Mouse (Mus musculus) intestine, embryonic 15.5 days (tissue): ENCODE data around the gene Atp1b2. TPM values are rescaled to one million over a fixed set of nuclear protein-coding genes. Genes with fewer than 3 reads are reported as not detected.

Experiments
- ATAC-seq: fragments of 200-750 bp; cut with Nextera tagmentation; 2 replicates; pipeline ENCODE4 v1.8.0; 2017; ENCODE audit warnings: moderate TSS enrichment, moderate library complexity
- H3K27ac ChIP-seq: fragments of 300-500 bp; sonication (generic); 2 replicates; pipeline ENCODE4 v1.5.1; 2015; ENCODE audit warnings: mild to moderate bottlenecking, inconsistent platforms
- H3K27me3 ChIP-seq: fragments of 300-500 bp; sonication (generic); replicated peaks from 2 replicates; pipeline ENCODE4 v1.6.1; 2015; ENCODE audit warnings: inconsistent platforms
- H3K36me3 ChIP-seq: fragments of 300-500 bp; sonication (generic); 2 replicates; pipeline ENCODE4 v1.6.1; 2015; ENCODE audit warnings: inconsistent platforms
- H3K4me1 ChIP-seq: fragments of 300-500 bp; sonication (generic); replicated peaks from 2 replicates; pipeline ENCODE4 v1.6.1; 2015; ENCODE audit warnings: inconsistent platforms
- H3K4me2 ChIP-seq: fragments of 300-500 bp; sonication (generic); replicated peaks from 2 replicates; pipeline ENCODE4 v1.6.1; 2015; ENCODE audit warnings: mild to moderate bottlenecking, inconsistent platforms
- H3K4me3 ChIP-seq: fragments of 300-500 bp; sonication (generic); replicated peaks from 2 replicates; pipeline ENCODE4 v1.5.1; 2015; ENCODE audit warnings: inconsistent platforms
- H3K9ac ChIP-seq: fragments of 300-500 bp; sonication (generic); 2 replicates; pipeline ENCODE4 v1.6.1; 2015; ENCODE audit warnings: inconsistent platforms
- H3K9me3 ChIP-seq: fragments of 300-500 bp; sonication (generic); 2 replicates; pipeline ENCODE4 v1.6.1; 2016; ENCODE audit warnings: inconsistent platforms
- WGBS: fragments of 180-500 bp; shearing (Covaris S2); methylation state at CpG from one replicate; pipeline ENCODE4 v1.1.7; 2015; 5-methylcytosine and 5-hydroxymethylcytosine counted together
- polyA plus RNA-seq: library from polyadenylated mRNA; unstranded; fragments of >200 nt; fragmentation: Nextera tagmentation; extraction: Ambion mirVana; gene quantifications from 2 replicates; pipeline ENCODE4 v1.2.1, GENCODE M21; 2015

Gene Atp1b2
- polyA plus RNA-seq, 1 experiment from 2014 or later, result 6.8 TPM

DNA sequence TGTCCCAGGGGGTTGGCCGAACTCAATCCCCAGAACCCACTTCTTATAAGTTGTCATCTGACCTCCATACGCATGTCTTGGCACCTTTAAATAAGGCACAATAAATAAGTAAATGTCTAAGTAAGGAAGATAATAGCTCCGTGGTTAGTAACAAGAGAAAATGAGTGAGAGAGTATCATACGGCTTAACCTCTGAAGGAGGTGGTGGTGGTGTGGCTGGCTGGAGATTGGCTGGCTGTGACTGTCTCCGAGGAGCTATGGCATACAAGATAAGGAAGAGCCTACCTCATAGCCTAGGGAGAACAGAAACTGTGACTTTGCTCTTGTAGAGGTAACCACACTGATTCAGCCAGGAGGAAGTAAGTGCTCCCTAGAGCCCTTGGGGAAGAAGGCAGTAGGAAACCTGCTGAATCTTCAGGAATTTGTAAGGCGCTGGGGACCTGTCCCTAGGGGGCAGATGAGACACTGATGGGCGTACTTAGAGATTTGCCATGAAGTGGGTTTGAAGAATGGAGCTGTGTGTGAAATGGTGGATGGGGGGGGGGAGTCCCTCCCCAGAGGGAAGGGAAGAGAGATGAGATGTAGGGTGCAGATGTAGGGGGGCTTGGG, 19.9 kb downstream of the Atp1b2 start:
- Histone ChIP-seq H3K27ac (no peak overlapping the region), H3K9me3 (no peaks in the 10 kb centered on the region), H3K4me3 (no peak overlapping the region), H3K36me3 (peaks cover 30% of the 10 kb centered on the region), H3K4me1 (peaks cover 13% of the 10 kb centered on the region), H3K27me3 (no peaks in the 10 kb centered on the region), H3K4me2 (no peak overlapping the region), H3K9ac (no peak overlapping the region)
- WGBS, result 76% methylated on average over 7 of the region's 7 CpGs
- ATAC-seq, result no peak

DNA sequence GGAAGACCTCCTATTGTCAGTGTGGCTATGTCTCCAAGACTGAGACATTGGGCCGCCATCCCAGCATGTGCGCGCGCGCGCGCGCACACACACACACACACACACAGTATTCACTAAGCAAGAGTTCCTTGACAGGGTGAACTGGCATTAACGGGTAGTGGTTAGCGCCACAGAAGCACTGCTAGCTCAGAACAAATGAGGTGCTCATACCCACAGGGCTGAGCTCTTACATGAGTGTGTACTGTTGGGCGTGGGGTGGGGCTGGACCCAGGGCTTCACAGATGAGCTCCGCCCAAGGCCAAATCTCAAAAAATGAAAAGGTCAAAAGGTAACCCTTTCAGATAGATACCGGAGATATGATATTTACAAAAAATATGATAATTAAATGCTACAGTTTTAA, 20.8 kb downstream of the Atp1b2 start:
- 96% methylated on average over 13 of the region's 13 CpGs for WGBS
- no peaks in the 10 kb centered on the region for H3K9me3 ChIP-seq

DNA sequence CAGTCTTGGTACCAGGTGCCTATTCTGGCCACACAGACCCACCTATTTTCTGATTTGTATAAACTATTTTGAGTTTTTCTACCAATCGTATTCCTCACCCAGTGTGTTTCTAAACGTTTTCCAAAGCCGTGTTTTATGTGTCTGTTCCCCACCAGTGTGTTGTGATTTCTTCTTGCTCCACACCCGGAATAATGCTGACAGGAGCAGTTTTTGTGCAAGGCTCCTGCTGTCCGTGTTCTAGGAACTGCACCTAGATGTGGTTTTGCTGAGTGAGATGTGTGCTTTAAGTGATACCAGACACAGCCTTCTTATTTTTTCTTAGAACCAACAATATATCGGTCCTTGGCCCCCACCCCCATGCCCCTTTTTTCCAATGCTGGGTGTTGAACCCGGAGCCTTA, 21.7 kb downstream of the Atp1b2 start:
- H3K36me3 ChIP-seq, result peaks cover 18% of the 10 kb centered on the region
- no peak overlapping the region for H3K9ac ChIP-seq
- H3K27ac ChIP-seq, result no peak overlapping the region
- 84% methylated on average over 7 of the region's 7 CpGs for WGBS
- H3K9me3 ChIP-seq, result no peaks in the 10 kb centered on the region
- H3K4me3 ChIP-seq, result no peak overlapping the region
- ATAC-seq, result no peak
- peaks cover 13% of the 10 kb centered on the region for H3K4me1 ChIP-seq
- H3K4me2 ChIP-seq, result no peak overlapping the region
- no peaks in the 10 kb centered on the region for H3K27me3 ChIP-seq

More for the DNA sequence above, 20.8 kb downstream of the Atp1b2 start:
- no peak for ATAC-seq
- no peak overlapping the region for H3K9ac ChIP-seq
- H3K4me1 ChIP-seq, result peaks cover 13% of the 10 kb centered on the region
- no peak overlapping the region for H3K27ac ChIP-seq
- H3K27me3 ChIP-seq, result no peaks in the 10 kb centered on the region
- H3K4me3 ChIP-seq, result no peak overlapping the region
- H3K4me2 ChIP-seq, result no peak overlapping the region
- peaks cover 26% of the 10 kb centered on the region for H3K36me3 ChIP-seq

DNA sequence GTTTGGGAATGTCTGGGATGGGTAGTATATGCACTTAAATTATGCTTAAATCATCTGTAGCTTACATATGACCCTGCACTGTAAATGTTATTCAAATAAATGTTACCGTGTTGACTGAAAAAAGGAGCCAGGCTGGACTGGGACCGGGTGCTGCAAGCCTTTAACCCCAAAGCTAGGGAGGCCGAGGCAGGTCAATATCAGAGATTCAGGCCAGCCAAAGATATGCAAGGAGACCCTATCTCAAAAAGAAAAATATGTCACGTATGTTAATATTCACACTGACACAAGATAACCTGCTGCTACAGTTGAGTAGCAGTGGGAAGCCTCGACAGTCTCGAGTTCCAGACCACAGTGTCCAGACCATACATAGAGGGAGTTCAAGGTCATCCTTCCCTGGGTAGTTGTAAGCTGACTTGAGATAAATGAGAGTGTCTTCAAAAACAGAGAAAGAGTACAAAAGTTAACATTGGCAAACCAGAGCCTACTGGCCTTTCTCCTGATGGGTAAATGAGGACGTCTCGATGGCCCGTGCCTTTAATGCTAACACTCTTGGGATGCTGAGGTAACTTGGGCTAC, 23.4 kb downstream of the Atp1b2 start:
- no peaks in the 10 kb centered on the region for H3K27me3 ChIP-seq
- 0 out of 2 replicates have a peak overlapping the region, but pooled peaks have one; percentile 17 for H3K27ac ChIP-seq
- H3K4me3 ChIP-seq, result peak overlapping the region; percentile 64; the same call in 1 of the 2 replicates
- H3K9me3 ChIP-seq, result no peaks in the 10 kb centered on the region
- peaks cover 24% of the 10 kb centered on the region for H3K4me1 ChIP-seq
- H3K4me2 ChIP-seq, result peak overlapping the region; percentile 83
- H3K9ac ChIP-seq, result peak overlapping the region; percentile 30; the same call in 1 of the 2 replicates
- 60% methylated on average over 9 of the region's 9 CpGs for WGBS
- H3K36me3 ChIP-seq, result peaks cover under 1% of the 10 kb centered on the region; the same call in 1 of the 2 replicates
- ATAC-seq, result no peak

DNA sequence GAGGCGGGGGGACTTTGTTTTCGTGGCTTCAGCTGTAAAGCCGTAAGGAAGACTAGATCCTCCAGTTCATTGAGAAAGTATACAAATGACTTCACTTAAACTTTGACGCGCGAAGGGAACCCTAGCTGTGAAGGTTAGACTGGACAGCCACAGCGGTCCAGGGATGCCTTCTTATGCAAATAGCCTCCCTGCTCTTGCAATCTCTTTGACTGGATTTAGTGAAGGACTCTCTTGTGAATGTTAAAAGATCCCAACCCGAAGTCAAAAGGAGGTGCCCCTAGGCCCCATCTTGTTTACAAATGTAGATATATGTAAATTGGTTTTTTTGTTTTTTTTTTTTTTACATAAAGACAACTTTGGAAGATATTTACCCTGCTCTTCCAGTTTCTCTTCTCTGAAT, 23.9 kb downstream of the Atp1b2 start:
- H3K4me3 ChIP-seq, result peak overlapping the region; percentile 64
- H3K27ac ChIP-seq, result peak overlapping the region; percentile 94
- ATAC-seq, result no peak
- H3K4me2 ChIP-seq, result peak overlapping the region; percentile 83
- no peaks in the 10 kb centered on the region for H3K27me3 ChIP-seq
- H3K36me3 ChIP-seq, result no peaks in the 10 kb centered on the region
- peaks cover 28% of the 10 kb centered on the region for H3K4me1 ChIP-seq
- H3K9me3 ChIP-seq, result no peaks in the 10 kb centered on the region
- H3K9ac ChIP-seq, result peak overlapping the region; percentile 55
- under 1% methylated on average over 8 of the region's 8 CpGs for WGBS

DNA sequence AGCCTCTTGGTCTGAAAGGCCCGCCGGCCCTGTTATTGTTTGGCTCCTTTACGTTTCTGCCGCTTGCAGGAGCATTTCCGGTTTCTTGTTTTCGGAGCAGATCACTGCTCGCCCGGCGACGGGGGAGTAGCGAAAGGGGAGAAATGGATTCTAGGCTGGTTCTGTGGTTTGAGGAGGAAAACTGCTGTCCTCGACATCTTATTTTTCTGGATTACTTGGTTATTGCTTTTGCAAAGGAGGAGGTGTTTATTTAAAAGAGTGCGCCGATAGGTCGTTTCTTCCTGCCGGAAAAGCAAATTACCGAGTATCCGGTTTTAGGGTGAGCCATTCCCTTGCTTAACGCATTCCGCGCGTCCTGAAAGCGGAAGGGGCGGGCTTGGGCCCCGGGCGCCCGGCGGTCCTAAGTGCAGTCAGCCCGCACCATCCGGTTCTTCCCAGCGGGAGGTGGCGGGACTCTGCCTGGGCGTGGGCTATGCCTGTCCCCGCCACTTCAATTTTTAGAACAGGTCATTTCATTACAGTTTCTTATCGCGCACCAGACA, 24.5 kb downstream of the Atp1b2 start:
- peak overlapping the region; percentile 94 for H3K27ac ChIP-seq
- no peaks in the 10 kb centered on the region for H3K9me3 ChIP-seq
- peaks cover 28% of the 10 kb centered on the region for H3K4me1 ChIP-seq
- H3K9ac ChIP-seq, result peak overlapping the region; percentile 72
- no peaks in the 10 kb centered on the region for H3K36me3 ChIP-seq
- H3K4me2 ChIP-seq, result peak overlapping the region; percentile 83
- peak; percentile 83 for ATAC-seq
- H3K4me3 ChIP-seq, result peak overlapping the region; percentile 64
- under 1% methylated on average over 36 of the region's 36 CpGs for WGBS
- H3K27me3 ChIP-seq, result no peaks in the 10 kb centered on the region

DNA sequence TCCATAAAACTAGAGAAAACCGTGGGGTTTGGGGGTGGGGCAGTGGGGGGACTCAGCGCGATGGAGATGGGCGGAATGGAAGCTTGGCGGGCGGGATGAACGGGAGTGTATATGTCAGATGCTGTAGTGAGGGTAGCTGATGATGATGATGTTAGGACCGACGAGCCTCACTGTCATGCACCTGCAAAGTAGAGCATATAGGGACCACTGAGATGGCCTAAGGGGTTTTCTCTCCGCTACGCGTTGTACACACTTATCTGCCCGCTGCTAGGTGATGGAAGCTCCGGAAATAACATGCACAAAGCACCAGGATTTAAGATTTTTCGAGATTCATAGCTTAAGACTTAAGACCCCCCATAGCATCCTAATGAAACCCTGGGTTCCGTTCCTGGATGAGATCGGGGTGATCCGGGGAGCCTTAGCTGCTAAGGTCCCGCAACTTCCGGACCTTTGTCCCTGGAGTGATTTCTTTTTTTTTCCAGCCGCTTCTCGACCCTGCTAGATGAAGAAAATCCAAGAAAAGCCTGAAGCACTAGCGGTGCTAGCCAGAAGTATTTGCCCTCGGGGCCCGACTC, 25.1 kb downstream of the Atp1b2 start:
- Histone ChIP-seq H3K27me3 (no peaks in the 10 kb centered on the region), H3K4me3 (peak overlapping the region; percentile 64), H3K4me2 (peak overlapping the region; percentile 83), H3K9me3 (no peaks in the 10 kb centered on the region), H3K4me1 (peaks cover 28% of the 10 kb centered on the region), H3K36me3 (no peaks in the 10 kb centered on the region), H3K27ac (peak overlapping the region; percentile 94), H3K9ac (peak overlapping the region; percentile 72)
- under 1% methylated on average over 25 of the region's 25 CpGs for WGBS
- ATAC-seq, result peak; percentile 5; the same call in 1 of the 2 replicates

DNA sequence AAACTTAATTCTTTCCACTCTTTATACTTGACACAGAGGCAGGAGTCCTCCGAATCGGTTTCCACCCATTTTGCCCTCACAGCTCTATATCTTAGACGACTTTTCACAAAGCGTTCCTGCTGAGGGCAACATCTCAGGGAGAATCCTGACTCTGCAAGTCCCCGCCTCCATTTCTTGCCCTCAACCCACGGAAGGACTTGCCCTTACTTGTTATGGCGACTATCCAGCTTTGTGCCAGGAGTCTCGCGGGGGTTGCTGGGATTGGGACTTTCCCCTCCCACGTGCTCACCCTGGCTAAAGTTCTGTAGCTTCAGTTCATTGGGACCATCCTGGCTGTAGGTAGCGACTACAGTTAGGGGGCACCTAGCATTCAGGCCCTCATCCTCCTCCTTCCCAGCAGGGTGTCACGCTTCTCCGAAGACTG, 25.6 kb downstream of the Atp1b2 start, which contains the start of the genes Wrap53 and Trp53:
Gene Wrap53 (minus strand): TSS at position 165 of the 424 bp plus-strand sequence.
Gene Trp53 (plus strand): TSS at position 269 of the 424 bp plus-strand sequence.
- peak; percentile 68 for ATAC-seq
- Histone ChIP-seq H3K9ac (peak within 1 kb of the TSS; percentile 72), H3K9me3 (no peaks in the 10 kb centered on the region), H3K4me1 (peaks cover 28% of the 10 kb centered on the region), H3K27ac (peak within 1 kb of the TSS; percentile 94), H3K36me3 (no peaks in the 10 kb centered on the region), H3K4me2 (peak within 1 kb of the TSS; percentile 83), H3K27me3 (no peaks in the 10 kb centered on the region), H3K4me3 (peak within 1 kb of the TSS; percentile 73)
- WGBS, result under 1% methylated on average over 13 of the region's 13 CpGs

DNA sequence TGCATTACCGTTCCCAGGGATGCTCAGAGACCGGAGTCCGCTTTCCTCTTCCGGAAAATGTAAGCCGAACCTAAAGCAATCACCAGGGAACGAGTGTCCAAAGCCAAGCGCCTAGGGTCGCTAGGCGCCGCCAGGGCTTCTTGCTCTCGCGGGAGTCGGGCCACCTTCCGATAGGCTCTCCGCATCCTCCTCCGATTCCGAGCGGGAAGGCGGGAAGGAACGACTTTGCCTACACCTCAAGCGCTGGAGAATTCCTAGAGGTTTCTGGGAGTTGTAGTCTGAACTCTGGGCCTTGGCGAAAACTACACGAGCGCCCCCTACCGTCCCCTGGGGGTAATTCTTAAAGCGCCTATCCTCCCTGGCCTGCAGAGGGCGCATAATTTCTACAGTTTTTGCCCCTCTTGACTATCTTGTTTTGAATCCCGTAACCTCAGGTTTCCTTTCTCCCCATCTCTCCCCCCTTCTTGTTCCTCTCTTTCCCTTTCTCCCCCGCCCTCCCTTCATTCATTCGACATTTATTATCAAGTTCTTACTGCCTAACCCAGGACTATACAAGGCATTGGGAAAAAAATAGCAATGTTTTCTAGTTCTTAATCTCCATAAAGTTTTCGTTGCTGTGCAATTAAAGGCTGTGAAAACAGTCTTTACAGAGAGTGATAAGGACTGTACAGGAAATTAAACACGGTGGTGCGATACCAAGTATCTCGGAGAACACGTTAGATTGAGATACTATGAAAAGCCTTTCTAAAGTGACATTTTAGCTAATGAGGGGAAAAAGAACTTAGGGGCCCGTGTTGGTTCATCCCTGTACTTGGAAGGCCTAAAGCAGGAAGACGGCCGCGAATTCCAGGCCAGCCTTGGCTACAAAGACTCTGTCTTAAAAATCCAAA, 26.4 kb downstream of the Atp1b2 start:
- Histone ChIP-seq H3K36me3 (peaks cover 5% of the 10 kb centered on the region; the same call in 1 of the 2 replicates), H3K27ac (peak overlapping the region; percentile 94), H3K27me3 (no peaks in the 10 kb centered on the region), H3K4me3 (peak overlapping the region; percentile 73), H3K4me1 (peaks cover 28% of the 10 kb centered on the region), H3K9ac (peak overlapping the region; percentile 72), H3K4me2 (peak overlapping the region; percentile 83), H3K9me3 (no peaks in the 10 kb centered on the region)
- 1% methylated on average over 39 of the region's 39 CpGs for WGBS
- peak; percentile 91 for ATAC-seq

DNA sequence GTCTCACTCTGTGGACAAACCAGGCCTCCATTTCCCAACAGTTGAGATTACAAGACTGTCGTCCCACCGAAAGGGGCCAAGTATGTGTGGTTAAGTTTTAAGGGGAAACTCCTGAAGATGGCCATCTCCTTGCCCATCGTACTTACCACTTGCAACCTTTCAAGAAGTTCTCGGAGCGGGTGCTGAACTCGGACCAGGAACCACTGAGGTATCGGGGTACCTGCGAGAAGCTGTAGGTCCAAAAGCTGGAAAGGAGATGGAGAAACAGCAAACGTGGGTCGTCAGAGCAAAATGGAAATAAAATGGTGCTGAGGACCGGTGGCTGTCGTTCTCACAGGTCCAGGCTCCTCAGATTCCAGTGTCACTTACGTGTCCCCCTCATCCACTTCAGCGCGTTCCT, 27.4 kb downstream of the Atp1b2 start:
- Histone ChIP-seq H3K36me3 (peaks cover 5% of the 10 kb centered on the region; the same call in 1 of the 2 replicates), H3K4me3 (peak overlapping the region; percentile 73), H3K4me2 (peak overlapping the region; percentile 83), H3K9ac (peak overlapping the region; percentile 61), H3K9me3 (no peaks in the 10 kb centered on the region), H3K27ac (peak overlapping the region; percentile 81; the same call in 1 of the 2 replicates), H3K27me3 (no peaks in the 10 kb centered on the region), H3K4me1 (peaks cover 28% of the 10 kb centered on the region)
- 9% methylated on average over 15 of the region's 15 CpGs for WGBS
- no peak for ATAC-seq

DNA sequence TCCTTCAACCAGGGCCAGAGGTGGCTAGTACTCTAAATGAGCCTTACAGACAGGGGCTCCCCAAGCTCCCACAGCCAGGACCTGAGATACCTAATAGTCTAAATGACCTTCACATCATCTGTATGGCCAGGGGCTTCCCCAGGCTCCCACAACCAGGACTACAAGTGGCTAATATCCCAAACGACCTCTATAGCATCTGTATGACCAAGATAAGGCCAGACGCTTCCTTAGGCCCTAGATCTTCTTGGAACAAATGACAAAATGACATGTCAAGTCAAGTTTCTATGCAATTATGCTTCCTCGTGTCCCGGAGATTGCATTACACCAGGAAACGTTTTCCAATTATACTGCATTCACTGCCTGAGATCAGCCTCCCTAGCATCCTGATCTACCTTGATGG, 29.4 kb downstream of the Atp1b2 start:
- Histone ChIP-seq H3K27me3 (no peaks in the 10 kb centered on the region), H3K4me2 (no peak overlapping the region), H3K4me1 (peaks cover 15% of the 10 kb centered on the region), H3K9ac (no peak overlapping the region), H3K36me3 (peaks cover 5% of the 10 kb centered on the region; the same call in 1 of the 2 replicates), H3K27ac (no peak overlapping the region), H3K4me3 (no peak overlapping the region), H3K9me3 (no peaks in the 10 kb centered on the region)
- 65% methylated on average over 5 of the region's 5 CpGs for WGBS
- no peak for ATAC-seq
